Mouse (Mus musculus): Measurements from ENCODE around the gene Ugt1a6b.
A peak's percentile ranks its signal among the peaks of the same experiment; 100 is the strongest.

Ugt1a6b gene

GRCm38 (mm10) chr1:88237311-88237710 lies 134.3 kb downstream of the Ugt1a6b start:
- no peak for TF ChIP-seq CTCF (conservative IDR thresholded peaks at IDR 0.05; ENCODE audit: low read length)
- TF ChIP-seq POU5F1 (IDR thresholded peaks at IDR 0.05; ENCODE audit: borderline replicate concordance, low read length): no peak
- H3K4me3 ChIP-seq (replicated peaks; ENCODE audit: low read length): no peak overlapping the region
- H3K9me3 ChIP-seq (ENCODE audit: low read length): peaks cover 70% of the 10 kb centered on the region
- peaks cover 15% of the 10 kb centered on the region for H3K27me3 ChIP-seq (ENCODE audit: insufficient read depth, low read length)
- no peaks in the 10 kb centered on the region for H3K36me3 ChIP-seq (ENCODE audit: insufficient read depth, low read length)
- H3K4me1 ChIP-seq (replicated peaks; ENCODE audit: low read depth, low read length): no peaks in the 10 kb centered on the region

DNA sequence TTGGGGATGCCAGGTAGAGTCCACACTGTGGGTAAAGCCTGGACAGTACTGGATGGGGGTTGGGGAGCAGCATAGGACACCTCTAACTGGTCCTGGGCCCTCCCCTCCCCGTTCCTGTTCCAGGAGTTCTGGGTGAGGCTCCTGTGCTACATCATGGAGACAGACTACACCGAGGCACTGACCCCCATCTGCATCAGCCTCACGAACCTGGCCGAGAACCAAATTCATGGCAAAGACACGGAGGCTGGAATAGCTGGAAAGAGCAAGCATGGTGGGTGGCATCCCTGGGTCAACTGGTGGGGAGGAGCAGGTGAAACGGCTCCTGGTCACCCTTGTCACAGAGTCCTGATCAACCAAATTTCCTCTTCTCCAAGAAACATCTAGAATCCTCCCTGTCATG lies 135.7 kb downstream of the Ugt1a6b start:
- H3K4me1 ChIP-seq (replicated peaks; ENCODE audit: low read depth, low read length): no peaks in the 10 kb centered on the region
- TF ChIP-seq NANOG (IDR thresholded peaks at IDR 0.05; ENCODE audit: borderline replicate concordance, low read length) (no peak), POU5F1 (IDR thresholded peaks at IDR 0.05; ENCODE audit: borderline replicate concordance, low read length) (0 out of 2 replicates have a peak, but pooled peaks have one; percentile 23), CTCF (conservative IDR thresholded peaks at IDR 0.05; ENCODE audit: low read length) (no peak)
- H3K27me3 ChIP-seq (ENCODE audit: insufficient read depth, low read length): peaks cover 10% of the 10 kb centered on the region; the same call in 1 of the 2 replicates
- no peak overlapping the region for H3K4me3 ChIP-seq (replicated peaks; ENCODE audit: low read length)
- peaks cover 72% of the 10 kb centered on the region for H3K9me3 ChIP-seq (ENCODE audit: low read length)
- no peaks in the 10 kb centered on the region for H3K36me3 ChIP-seq (ENCODE audit: insufficient read depth, low read length)

DNA sequence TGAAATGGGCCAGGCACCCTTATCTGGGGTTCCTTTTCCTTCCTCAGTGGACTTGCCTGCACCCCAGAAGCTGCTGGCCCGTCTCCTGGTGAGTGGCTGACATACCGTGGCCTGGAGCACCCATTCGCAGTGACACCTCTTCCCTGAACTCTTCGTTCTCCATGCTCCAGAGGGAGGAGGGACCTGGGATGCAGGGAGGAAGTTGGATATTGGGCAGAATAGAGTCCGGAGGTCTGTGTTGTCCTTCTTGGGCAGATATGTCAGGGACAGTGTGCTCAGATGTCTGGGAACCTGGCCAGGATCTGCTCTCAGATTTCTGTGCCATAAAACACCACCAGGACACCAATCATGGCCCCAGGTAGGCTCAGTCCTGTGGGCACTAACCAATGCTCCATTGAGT lies 137.0 kb downstream of the Ugt1a6b start:
- H3K36me3 ChIP-seq (ENCODE audit: insufficient read depth, low read length): no peaks in the 10 kb centered on the region
- no peaks in the 10 kb centered on the region for H3K4me1 ChIP-seq (replicated peaks; ENCODE audit: low read depth, low read length)
- H3K4me3 ChIP-seq (replicated peaks; ENCODE audit: low read length): no peak overlapping the region
- no peak for TF ChIP-seq POU5F1 (IDR thresholded peaks at IDR 0.05; ENCODE audit: borderline replicate concordance, low read length)
- TF ChIP-seq NANOG (IDR thresholded peaks at IDR 0.05; ENCODE audit: borderline replicate concordance, low read length): no peak
- TF ChIP-seq CTCF (conservative IDR thresholded peaks at IDR 0.05; ENCODE audit: low read length): no peak
- peaks cover 68% of the 10 kb centered on the region for H3K9me3 ChIP-seq (ENCODE audit: low read length)
- peaks cover 7% of the 10 kb centered on the region; the same call in 1 of the 2 replicates for H3K27me3 ChIP-seq (ENCODE audit: insufficient read depth, low read length)

DNA sequence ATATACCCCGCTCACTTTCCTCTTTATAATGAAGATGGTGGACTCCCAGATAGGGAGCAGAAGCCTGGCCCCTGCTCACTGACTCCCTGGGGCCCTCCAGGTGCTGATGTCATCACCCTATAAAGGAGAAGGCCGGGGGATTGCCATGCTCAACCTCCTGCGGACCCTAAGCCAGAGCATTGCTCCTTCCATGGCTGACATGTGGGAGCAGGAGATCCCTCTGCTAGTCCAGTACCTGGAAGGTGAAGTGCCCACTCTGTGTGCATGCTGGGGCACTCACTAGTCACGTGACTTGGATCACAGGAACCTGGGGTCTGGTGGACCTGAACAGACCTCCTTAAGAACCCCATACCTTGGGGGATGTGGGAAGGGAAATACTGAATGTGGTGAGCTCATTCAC lies 137.5 kb downstream of the Ugt1a6b start:
- H3K9me3 ChIP-seq (ENCODE audit: low read length): peaks cover 66% of the 10 kb centered on the region
- no peaks in the 10 kb centered on the region for H3K36me3 ChIP-seq (ENCODE audit: insufficient read depth, low read length)
- TF ChIP-seq NANOG (IDR thresholded peaks at IDR 0.05; ENCODE audit: borderline replicate concordance, low read length) (no peak), CTCF (conservative IDR thresholded peaks at IDR 0.05; ENCODE audit: low read length) (no peak), POU5F1 (IDR thresholded peaks at IDR 0.05; ENCODE audit: borderline replicate concordance, low read length) (no peak)
- H3K4me3 ChIP-seq (replicated peaks; ENCODE audit: low read length): no peak overlapping the region
- peaks cover 5% of the 10 kb centered on the region; the same call in 1 of the 2 replicates for H3K27me3 ChIP-seq (ENCODE audit: insufficient read depth, low read length)
- no peaks in the 10 kb centered on the region for H3K4me1 ChIP-seq (replicated peaks; ENCODE audit: low read depth, low read length)

DNA sequence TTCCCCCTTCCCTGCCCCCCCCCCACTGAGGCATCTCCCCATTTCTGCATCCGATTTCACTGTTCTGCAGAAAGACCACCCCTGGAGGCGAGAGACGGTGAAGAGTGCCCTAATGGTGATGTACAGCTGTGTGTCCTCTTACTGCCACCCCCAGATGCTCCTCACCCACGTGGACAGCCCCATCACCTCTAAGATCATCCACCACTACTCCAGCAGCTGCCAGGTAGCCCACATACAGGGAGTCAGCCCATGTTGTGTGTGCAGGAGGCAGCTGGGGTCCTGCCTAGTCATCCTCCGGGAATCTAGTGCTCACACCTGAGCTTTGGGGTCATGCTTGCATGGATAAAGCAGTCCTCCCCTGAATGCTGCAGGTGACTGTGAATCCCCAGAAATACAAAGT lies 140.8 kb downstream of the Ugt1a6b start:
- TF ChIP-seq CTCF (conservative IDR thresholded peaks at IDR 0.05; ENCODE audit: low read length) (no peak), POU5F1 (IDR thresholded peaks at IDR 0.05; ENCODE audit: borderline replicate concordance, low read length) (no peak), NANOG (IDR thresholded peaks at IDR 0.05; ENCODE audit: borderline replicate concordance, low read length) (no peak)
- H3K9me3 ChIP-seq (ENCODE audit: low read length): peaks cover 36% of the 10 kb centered on the region
- peaks cover 6% of the 10 kb centered on the region; the same call in 1 of the 2 replicates for H3K27me3 ChIP-seq (ENCODE audit: insufficient read depth, low read length)
- no peaks in the 10 kb centered on the region for H3K36me3 ChIP-seq (ENCODE audit: insufficient read depth, low read length)
- no peak overlapping the region for H3K4me3 ChIP-seq (replicated peaks; ENCODE audit: low read length)
- no peaks in the 10 kb centered on the region for H3K4me1 ChIP-seq (replicated peaks; ENCODE audit: low read depth, low read length)

- H3K4me3 ChIP-seq (replicated peaks; ENCODE audit: low read length): no peak overlapping the region
- TF ChIP-seq POU5F1 (IDR thresholded peaks at IDR 0.05; ENCODE audit: borderline replicate concordance, low read length) (no peak), NANOG (IDR thresholded peaks at IDR 0.05; ENCODE audit: borderline replicate concordance, low read length) (no peak), CTCF (conservative IDR thresholded peaks at IDR 0.05; ENCODE audit: low read length) (no peak)
- H3K27me3 ChIP-seq (ENCODE audit: insufficient read depth, low read length): 0 out of 2 replicates have a peak, but pooled peaks cover 2% of the 10 kb centered on the region
- no peaks in the 10 kb centered on the region for H3K4me1 ChIP-seq (replicated peaks; ENCODE audit: low read depth, low read length)
- H3K9me3 ChIP-seq (ENCODE audit: low read length): peaks cover 20% of the 10 kb centered on the region
- H3K36me3 ChIP-seq (ENCODE audit: insufficient read depth, low read length): no peaks in the 10 kb centered on the region
These were observed 142.8 kb downstream of the Ugt1a6b start for GRCm38 (mm10) chr1:88245881-88246280.

- Histone ChIP-seq H3K36me3 (ENCODE audit: insufficient read depth, low read length) (no peaks in the 10 kb centered on the region), H3K4me1 (replicated peaks; ENCODE audit: low read depth, low read length) (no peaks in the 10 kb centered on the region), H3K27me3 (ENCODE audit: insufficient read depth, low read length) (0 out of 2 replicates have a peak, but pooled peaks cover 2% of the 10 kb centered on the region), H3K9me3 (ENCODE audit: low read length) (peaks cover 20% of the 10 kb centered on the region), H3K4me3 (replicated peaks; ENCODE audit: low read length) (no peak overlapping the region)
- TF ChIP-seq POU5F1 (IDR thresholded peaks at IDR 0.05; ENCODE audit: borderline replicate concordance, low read length) (no peak), CTCF (conservative IDR thresholded peaks at IDR 0.05; ENCODE audit: low read length) (no peak), NANOG (IDR thresholded peaks at IDR 0.05; ENCODE audit: borderline replicate concordance, low read length) (no peak)
These were observed 143.3 kb downstream of the Ugt1a6b start for GRCm38 (mm10) chr1:88246386-88246785.

DNA sequence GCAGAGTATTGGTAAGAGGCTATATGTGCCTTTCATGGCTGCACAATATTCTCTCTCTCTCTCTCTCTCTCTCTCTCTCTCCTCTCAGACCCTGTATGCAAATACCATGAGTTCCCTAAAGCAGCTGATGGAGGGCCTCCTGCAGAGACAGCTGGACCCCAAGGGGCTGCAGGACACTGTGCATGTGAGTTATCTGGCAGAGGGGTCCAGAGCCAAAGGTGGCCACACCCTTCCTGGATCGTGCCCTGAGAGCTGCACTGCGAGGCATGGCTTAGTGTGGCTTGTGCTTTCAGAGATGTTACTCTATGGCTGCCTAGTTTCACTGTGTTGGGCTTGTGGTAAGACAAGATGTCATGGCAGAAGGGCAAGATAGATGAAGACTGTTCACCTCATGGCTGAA lies 144.6 kb downstream of the Ugt1a6b start:
- Histone ChIP-seq H3K4me1 (replicated peaks; ENCODE audit: low read depth, low read length) (no peaks in the 10 kb centered on the region), H3K9me3 (ENCODE audit: low read length) (peaks cover 21% of the 10 kb centered on the region), H3K36me3 (ENCODE audit: insufficient read depth, low read length) (no peaks in the 10 kb centered on the region), H3K27me3 (ENCODE audit: insufficient read depth, low read length) (0 out of 2 replicates have a peak, but pooled peaks cover 6% of the 10 kb centered on the region), H3K4me3 (replicated peaks; ENCODE audit: low read length) (no peak overlapping the region)
- TF ChIP-seq CTCF (conservative IDR thresholded peaks at IDR 0.05; ENCODE audit: low read length): no peak
- no peak for TF ChIP-seq POU5F1 (IDR thresholded peaks at IDR 0.05; ENCODE audit: borderline replicate concordance, low read length)
- no peak for TF ChIP-seq NANOG (IDR thresholded peaks at IDR 0.05; ENCODE audit: borderline replicate concordance, low read length)

- no peak for TF ChIP-seq POU5F1 (IDR thresholded peaks at IDR 0.05; ENCODE audit: borderline replicate concordance, low read length)
- no peak for TF ChIP-seq NANOG (IDR thresholded peaks at IDR 0.05; ENCODE audit: borderline replicate concordance, low read length)
- no peaks in the 10 kb centered on the region for H3K36me3 ChIP-seq (ENCODE audit: insufficient read depth, low read length)
- no peaks in the 10 kb centered on the region for H3K4me1 ChIP-seq (replicated peaks; ENCODE audit: low read depth, low read length)
- H3K27me3 ChIP-seq (ENCODE audit: insufficient read depth, low read length): 0 out of 2 replicates have a peak, but pooled peaks cover 7% of the 10 kb centered on the region
- no peak overlapping the region for H3K4me3 ChIP-seq (replicated peaks; ENCODE audit: low read length)
- peaks cover 15% of the 10 kb centered on the region; the same call in 1 of the 2 replicates for H3K9me3 ChIP-seq (ENCODE audit: low read length)
These were observed 145.6 kb downstream of the Ugt1a6b start for GRCm38 (mm10) chr1:88248658-88249057.

Data from E14TG2a.4 (cell line).